Mouse (Mus musculus) cerebellum, postnatal 4 days (tissue): ENCODE measurements at regions not wholly inside any gene's neighbourhood (a gene's known extent, or its start where the extent isn't known, plus 50 kb on each side); places are given as distances from the start of the nearest gene placed in this dataset.

Experiments used
- DNase-seq, 2 experiments: peaks; one replicate each; pipeline ENCODE4 v3.0.0; 2022; ENCODE audit warnings: low spot score in 2 of 2, mixed read lengths in 1 of 2

DNA sequence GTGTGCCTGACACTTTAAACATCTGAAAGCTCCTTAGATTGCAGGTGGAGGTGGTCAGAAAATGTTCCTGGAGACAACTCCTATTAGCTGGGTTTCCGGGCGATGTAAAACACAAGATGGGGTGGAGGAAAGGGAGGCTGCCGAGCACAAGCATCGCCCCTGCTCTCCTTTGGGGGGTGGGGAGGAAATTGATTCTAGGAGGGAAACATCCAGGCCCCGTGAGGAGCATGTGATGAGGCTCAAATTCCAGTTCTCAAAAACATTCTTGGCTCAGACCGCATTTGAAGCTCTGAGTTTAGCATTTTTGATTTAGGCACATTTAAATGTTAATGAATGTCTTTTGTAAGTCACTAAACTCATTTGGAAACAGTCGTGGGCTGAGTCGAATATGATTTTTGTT is 105.5 kb downstream of the Rpl14 start:
- DNase-seq, result no peak

- no peak for DNase-seq
These were observed 106.0 kb downstream of the Rpl14 start for GRCm38 (mm10) chr9:120677216-120677615.

DNA sequence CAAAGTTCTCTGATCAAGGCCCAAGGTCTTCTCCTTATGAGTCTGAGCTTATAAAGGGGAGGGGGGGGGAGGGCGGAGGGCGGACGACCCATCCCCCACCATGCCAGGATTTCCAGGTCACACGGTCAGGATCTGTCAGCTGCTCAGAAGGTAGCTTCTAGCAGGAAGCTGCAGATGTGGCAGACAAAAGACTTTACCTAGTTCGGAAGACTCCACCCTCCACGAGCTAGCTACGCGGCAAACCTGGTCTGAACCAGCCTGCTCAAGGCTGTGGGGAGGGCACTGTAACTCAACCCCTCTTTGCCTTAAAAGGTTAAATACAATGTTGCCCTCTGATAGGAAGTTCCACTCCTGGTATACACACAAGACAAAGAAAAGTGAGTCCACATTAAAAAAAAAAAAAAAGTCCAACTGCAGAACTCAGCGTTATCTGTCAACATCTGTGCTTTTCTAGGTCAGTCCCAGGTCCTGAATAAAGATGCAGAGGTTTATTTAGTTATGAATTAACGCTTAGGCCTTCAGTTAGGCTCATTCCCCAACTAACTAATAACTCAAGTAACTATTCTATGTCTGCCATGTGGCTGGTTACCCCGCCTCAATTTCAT is 108.7 kb downstream of the Rpl14 start:
- DNase-seq, result no peak

GRCm38 (mm10) chr9:120681404-120681803 is 110.2 kb downstream of the Rpl14 start:
- no peak for DNase-seq

DNA sequence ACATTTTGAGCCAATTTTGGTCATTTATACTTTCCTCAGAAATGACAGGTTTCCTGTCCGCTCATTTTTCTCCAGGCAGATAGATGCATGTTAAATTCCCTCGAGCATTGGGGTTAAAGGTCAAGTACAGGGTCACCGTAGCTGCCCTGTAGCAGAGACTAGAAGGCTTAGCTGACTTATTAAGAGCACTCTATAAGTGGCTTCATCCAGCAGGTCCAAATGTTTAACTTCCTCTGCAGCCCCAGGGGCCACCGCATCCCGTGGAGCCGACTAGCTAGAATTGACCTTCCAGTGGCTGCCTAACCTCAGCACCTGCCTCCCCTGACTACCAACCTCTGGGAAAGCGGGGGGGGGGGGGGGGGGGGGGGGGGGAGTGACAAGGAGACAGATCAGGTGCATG is 114.7 kb downstream of the Rpl14 start:
- no peak for DNase-seq

- DNase-seq, result no peak
These were observed 117.8 kb downstream of the Rpl14 start for GRCm38 (mm10) chr9:120689025-120689424.

DNA sequence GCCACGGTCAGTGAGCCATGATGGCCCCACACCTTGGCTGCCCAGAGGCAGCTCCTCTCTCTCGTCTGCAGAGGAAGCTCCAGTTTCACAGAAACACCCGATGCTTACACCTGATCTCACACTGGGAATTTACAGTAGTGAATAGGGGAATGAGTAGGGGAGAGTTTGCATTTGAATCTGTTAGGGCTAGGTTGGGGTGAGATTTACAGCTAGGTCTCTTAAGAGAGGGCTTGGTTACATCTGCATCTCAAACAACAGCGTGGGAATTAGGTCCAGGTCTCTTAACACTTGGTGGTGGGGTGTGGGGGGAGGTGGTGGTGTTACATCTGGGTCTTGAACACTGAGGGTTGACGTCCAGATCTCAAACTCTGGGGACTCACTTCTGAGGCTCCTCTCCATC is 119.3 kb downstream of the Rpl14 start:
- DNase-seq, result no peak

- peak; percentile 61 to 70 for DNase-seq
These were observed 120.0 kb downstream of the Rpl14 start for GRCm38 (mm10) chr9:120690961-120691941.

GRCm38 (mm10) chr9:120691971-120692401 is 120.7 kb downstream of the Rpl14 start:
- no peak for DNase-seq

DNA sequence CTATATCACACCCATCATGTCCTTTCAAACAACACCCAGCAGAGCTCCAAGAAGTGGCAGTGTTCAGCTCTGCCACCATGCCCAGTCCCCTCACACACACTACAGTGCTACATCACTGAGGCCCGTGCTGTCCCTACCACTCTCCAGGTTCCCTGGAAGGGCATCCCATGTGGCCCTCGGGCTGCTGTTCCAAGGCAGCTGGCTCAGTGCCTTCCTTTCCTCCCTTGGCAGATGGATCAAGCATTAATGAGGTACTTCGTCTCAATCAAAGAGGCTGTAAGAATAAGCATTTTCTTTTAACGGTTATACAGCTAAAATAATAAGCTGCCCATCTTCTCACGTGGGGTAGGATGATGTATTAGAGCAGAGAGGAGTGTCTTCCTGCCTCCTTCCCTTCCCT is 123.2 kb downstream of the Rpl14 start:
- DNase-seq, result no peak

DNA sequence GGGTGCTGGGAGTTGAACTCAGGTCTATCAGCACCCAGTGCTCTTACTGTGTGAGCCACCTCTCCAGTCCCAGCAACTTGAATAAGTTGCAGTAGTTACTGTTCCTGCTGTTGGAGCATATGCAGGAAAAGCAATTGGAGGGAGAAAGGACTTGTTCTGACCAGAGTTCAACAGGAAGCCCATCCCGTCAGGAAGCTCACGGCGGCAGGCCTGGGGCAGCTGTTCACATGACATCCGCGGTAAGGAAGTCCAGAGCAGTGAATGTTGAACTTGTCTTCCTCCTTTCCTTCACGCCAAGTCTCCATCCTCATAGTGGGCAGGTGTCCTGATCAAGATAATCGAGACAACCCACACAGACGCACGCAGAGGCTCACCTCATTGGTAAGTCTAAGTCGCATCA is 124.7 kb downstream of the Rpl14 start:
- DNase-seq, result no peak

GRCm38 (mm10) chr9:120697749-120698148 is 126.5 kb downstream of the Rpl14 start:
- DNase-seq, result peak in 1 of 2 experiments; percentile 67

- DNase-seq, result no peak
These were observed 128.5 kb downstream of the Rpl14 start for GRCm38 (mm10) chr9:120699781-120700180.

GRCm38 (mm10) chr9:120702836-120703235 is 131.6 kb downstream of the Rpl14 start:
- no peak for DNase-seq

GRCm38 (mm10) chr9:120703291-120703930 is 132.2 kb downstream of the Rpl14 start:
- DNase-seq, result no peak

- DNase-seq, result no peak
These were observed 135.4 kb downstream of the Rpl14 start for GRCm38 (mm10) chr9:120706562-120707198.

DNA sequence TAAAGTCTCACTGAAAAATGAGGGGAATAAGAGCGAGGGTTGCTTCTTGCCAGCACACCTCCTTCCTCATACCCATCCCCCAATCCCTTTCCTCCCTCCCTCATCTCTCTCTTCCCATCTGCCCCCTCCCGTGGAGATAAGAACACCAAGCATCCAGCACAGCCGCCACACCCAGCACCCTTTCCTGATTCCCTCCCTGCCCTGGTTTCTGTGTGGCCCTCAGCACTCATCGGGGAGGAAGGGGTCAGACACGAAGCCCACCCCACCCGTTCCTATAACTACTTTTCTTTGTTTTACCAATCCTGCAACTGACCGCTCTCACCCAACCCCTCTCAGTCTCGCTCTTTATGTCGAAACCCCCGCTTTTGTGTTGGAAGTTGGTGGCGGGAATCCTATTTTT is 137.3 kb downstream of the Rpl14 start:
- no peak for DNase-seq

- no peak for DNase-seq
These were observed 138.0 kb downstream of the Rpl14 start for GRCm38 (mm10) chr9:120709146-120709655.

GRCm38 (mm10) chr9:120712987-120713386 is 141.7 kb downstream of the Rpl14 start:
- DNase-seq, result no peak

DNA sequence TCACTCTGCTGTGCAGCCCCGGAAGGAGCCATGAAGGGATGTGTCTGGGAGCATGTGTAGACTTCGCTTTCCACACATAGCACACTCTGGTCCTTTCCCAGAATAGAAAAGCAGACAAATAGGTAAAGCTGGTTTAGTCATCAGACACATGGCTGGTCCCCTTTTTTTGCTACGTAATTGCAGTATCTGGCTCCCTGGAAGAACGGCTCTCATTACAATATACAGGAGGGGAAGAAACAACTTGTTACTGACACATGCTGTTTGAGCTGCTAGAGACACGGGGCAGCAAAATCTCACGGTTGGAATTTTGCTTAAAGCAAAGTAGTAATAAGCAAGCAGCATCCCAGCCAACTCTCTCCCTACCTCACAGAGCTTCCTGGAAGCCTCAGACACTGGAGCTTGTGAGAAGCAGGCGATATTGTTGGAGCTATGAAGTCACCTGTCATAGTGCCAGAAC is 144.4 kb downstream of the Rpl14 start:
- DNase-seq, result no peak

DNA sequence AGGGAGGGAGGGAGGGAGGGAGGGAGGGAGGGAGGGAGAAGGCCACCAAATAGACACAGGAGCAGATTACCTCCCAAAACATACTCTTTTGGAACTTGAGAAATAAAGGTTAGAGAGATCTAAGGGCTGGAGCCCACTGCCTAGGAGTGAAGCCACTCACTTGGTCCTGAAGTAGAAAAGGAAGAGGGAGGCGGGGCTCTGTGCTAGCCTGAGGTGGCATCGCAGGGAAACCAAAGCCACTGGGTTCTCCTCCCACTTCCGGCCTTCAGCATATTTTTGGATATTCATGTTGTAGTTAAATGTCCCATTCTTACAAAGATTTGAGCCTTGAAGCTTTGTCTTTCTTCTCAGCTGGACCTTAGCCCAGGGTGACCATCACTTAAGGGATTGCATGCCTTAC is 147.6 kb downstream of the Rpl14 start:
- DNase-seq, result no peak
